Mouse (Mus musculus) spleen, adult 18-20 months (tissue): ENCODE data around the gene Elane.

Experiments used
- DNase-seq, 2 experiments: peaks; one replicate each; pipeline ENCODE4 v3.0.0; 2022; ENCODE audit warnings: mixed read lengths in 2 of 2

The Elane gene

GRCm38 (mm10) chr10:79931797-79932196, 45.8 kb downstream of the Elane start:
- DNase-seq = no peak

GRCm38 (mm10) chr10:79932736-79933135, 46.7 kb downstream of the Elane start:
- DNase-seq = no peak

- no peak for DNase-seq
Measured at GRCm38 (mm10) chr10:79933145-79933679, 47.2 kb downstream of the Elane start.

GRCm38 (mm10) chr10:79933861-79934260, 47.8 kb downstream of the Elane start:
- DNase-seq = no peak

GRCm38 (mm10) chr10:79934272-79934721, 48.2 kb downstream of the Elane start:
- no peak for DNase-seq

- DNase-seq = no peak
Measured at GRCm38 (mm10) chr10:79934794-79935569, 48.9 kb downstream of the Elane start.

GRCm38 (mm10) chr10:79936284-79936910, 50.4 kb downstream of the Elane start:
- DNase-seq = no peak

GRCm38 (mm10) chr10:79936911-79937441, 50.9 kb downstream of the Elane start:
- peak; percentile 78 to 82 for DNase-seq
